Mouse (Mus musculus) duodenum, adult 2 months (tissue): Measurements from ENCODE around the gene Fbxw17. TPM values are rescaled to one million over a fixed set of nuclear protein-coding genes. Genes with fewer than 3 reads are reported as not detected.

Experiments used
- polyA plus RNA-seq: library from polyadenylated mRNA; depleted of rRNA; stranded (reverse); fragments of >200 nt; gene quantifications from 2 replicates; pipeline ENCODE4 v1.2.3, GENCODE M21; 2012; ENCODE audit warnings: low replicate concordance; rRNA removed

Gene Fbxw17
- 12.1 and 22.6 TPM in 2 replicates for polyA plus RNA-seq

DNA sequence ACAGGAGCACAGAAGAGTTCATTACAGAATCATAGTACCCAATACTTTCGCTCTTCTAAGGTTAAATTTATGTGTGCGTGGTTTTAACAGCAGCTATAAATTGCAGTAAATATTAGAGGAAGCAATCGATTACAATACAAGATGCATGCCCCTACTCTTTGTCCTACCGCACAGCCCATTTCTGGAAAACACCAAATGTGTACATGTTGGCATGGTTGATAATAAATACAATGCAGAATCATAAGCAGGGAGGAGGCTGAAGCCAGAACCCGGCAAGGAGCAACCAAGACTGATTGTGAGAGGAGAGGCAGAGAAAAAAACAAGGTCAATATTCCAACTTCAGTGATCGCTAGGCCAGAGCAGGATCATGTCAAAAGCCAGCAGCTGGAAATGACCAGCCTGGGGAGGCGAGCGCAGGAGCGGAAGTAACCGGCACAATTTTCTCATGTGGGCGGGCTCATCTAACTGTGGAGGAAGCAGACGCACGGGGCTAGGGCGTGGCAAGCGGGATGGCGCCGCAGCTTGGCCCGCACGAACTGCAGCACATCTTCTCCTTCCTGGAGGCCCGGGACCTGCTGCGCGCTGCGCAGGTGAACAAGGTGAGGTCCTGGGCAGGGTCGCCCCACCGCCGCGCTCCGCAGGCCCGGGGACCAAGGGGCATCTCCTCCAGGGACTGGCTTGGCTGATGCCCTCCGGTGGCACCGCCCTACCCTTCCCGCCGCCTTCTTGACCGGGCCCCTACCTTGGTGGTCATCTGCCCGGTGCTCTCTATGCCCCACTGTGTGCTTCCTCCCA lies at the start of gene Fbxw17:
Gene Fbxw17 (plus strand): TSS at position 476 of the 795 bp plus-strand sequence.

DNA sequence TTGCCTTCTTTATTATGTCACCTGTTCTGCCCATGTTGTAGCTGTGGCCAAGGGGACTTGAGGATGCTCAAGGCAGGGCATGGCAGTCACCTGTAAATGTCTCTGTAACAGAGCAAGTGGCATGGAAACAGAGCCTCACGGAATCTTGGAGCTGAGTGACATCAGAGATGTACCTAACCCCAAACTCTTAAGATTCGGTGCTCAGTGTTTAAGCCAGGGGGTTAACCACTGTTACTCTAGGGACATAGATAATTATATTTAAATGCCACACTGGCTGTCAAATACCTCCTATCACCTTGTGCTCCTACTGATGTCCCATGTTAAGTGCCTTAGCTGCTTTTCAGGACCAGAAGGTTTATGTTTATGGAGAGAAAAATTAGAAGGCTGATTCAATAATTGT lies 26.1 kb downstream of the Fbxw17 start, which contains the start of gene Gm47429:
Gene Gm47429 (minus strand): TSS at position 101 of the 400 bp plus-strand sequence.

DNA sequence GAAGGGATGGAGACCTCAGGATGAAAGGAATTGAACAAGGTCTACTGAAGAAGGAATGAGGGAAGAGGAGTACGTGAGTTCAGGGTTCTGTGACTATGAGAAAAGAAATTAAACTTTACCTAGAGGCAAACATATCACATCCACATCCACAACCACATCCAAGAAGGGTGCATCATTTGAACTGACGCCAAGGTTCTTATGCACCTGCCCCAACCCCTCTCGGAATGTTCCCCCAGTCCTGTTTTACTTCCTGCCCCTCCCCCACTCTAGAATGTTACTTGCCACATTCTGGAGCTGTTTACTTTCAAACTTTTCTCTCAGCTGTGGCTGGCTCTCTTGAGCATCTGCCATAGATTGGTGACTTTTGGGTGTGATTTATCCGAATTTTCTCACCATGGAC lies 49.3 kb downstream of the Fbxw17 start, which contains the start of gene Nutm2:
Gene Nutm2 (plus strand): TSS at position 301 of the 400 bp plus-strand sequence.

Other genes with a start within 250 kb of the Fbxw17 start
- not detected in 2 replicates for gene Gm906, start 167.6 kb upstream of the Fbxw17 start, polyA plus RNA-seq
- gene Gm47429, start 26.0 kb downstream of the Fbxw17 start, polyA plus RNA-seq: not detected in 2 replicates
- not detected in 2 replicates for gene Nutm2, start 49.4 kb downstream of the Fbxw17 start, polyA plus RNA-seq
- not detected in 2 replicates for gene Gm904, start 225.4 kb downstream of the Fbxw17 start, polyA plus RNA-seq